Mouse (Mus musculus): ENCODE results near the gene Rab3il1. TPM values are rescaled to one million over a fixed set of nuclear protein-coding genes. Genes with fewer than 3 reads are reported as not detected.

Gene Rab3il1
- total RNA-seq, 1 experiment = 4.0 TPM

DNA sequence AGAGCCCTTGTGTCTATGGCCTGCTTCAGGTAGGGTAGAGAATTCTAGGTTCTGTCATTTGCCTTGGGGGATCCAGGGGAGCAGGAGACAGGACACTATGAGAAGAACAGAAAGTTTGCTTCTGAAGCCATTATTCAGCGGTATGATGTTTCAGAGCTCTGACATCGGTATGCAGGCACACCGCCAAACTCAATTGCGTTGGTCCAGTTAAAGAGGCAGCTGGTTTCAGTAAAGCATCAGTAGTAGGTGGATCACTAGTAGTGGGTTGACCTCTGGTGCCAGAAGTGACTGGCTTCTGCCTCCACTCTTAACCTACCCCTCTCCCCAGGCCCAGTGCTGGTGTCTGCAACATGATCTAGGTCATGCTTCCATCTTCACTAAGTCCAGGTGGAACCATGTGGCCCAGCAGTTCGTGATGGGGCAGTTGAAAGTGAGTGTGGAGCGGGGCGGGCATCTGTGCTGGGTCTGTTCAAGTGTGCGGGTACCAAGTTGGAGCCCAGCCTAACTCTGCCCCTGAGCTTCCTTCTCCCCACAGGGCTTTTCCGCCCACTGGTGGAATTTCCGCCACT, 52.3 kb downstream of the Rab3il1 start:
- H3K27ac ChIP-seq (ENCODE audit: insufficient read depth, low read depth, low read length, poor library complexity, severe bottlenecking) = no peak overlapping the region
- no peaks in the 10 kb centered on the region for H3K9me3 ChIP-seq (ENCODE audit: control insufficient read depth, insufficient read depth, low read depth, low read length)
- H3K36me3 ChIP-seq (ENCODE audit: control insufficient read depth, insufficient read depth, low read length, poor library complexity, severe bottlenecking) = no peaks in the 10 kb centered on the region
- H3K9ac ChIP-seq (ENCODE audit: insufficient read depth, low read depth, low read length, poor library complexity, severe bottlenecking) = no peak overlapping the region
- no peaks in the 10 kb centered on the region for H3K4me1 ChIP-seq (ENCODE audit: control insufficient read depth in 2 of 2, insufficient read depth in 2 of 2, low read length in 2 of 2, poor library complexity in 1 of 2)
- H3K4me3 ChIP-seq (ENCODE audit: insufficient read depth in 1 of 2, low read depth in 1 of 2, low read length in 2 of 2, poor library complexity in 1 of 2, severe bottlenecking in 1 of 2) = no peak overlapping the region
- no peak for DNase-seq (ENCODE audit: low read depth, low spot score)
- in situ Hi-C loops (cut with MboI; ENCODE audit: low sequenced_read_pairs in 2 of 2, unreplicated experiment in 2 of 2) = no loop called here
- no peak for TF ChIP-seq CHD2 (IDR thresholded peaks at IDR 0.05; ENCODE audit: low read depth, low read length)

DNA sequence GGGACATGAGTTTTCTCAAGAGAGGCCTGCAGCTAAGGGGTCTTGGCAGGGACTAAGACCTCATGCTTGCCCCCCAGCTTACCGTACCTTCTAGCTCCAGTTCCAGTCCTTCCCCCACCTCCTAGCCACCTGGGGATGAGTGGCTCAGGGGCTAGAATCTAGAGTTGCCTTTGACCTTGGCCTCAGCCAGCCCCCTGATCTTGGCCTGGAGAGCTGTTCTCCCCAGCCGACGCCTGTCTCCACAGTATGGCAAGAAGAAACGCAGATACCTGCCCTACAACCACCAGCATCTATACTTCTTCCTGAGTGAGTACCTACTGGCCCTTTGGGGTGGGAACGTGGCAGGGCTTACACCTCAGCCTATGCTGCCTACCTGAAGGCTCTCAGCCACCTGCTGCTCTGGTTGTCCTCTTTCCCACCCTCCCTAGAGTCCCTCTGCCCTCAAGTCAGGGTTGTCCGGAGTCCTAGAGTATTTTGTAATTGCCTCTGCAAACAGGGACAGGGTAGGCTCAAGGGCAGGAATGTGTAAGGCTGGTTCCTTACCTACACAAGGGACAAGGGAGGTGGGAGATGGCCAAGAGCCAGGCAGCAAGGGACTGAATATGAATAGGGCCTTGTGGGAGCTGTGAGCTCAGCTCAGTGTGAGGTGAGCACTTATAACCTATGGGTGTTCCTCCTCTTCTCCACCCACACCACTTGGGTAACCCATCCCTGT, 53.0 kb downstream of the Rab3il1 start:
- H3K9ac ChIP-seq (ENCODE audit: insufficient read depth, low read depth, low read length, poor library complexity, severe bottlenecking) = no peak overlapping the region
- no peak for TF ChIP-seq MAFK (IDR thresholded peaks at IDR 0.05; ENCODE audit: insufficient read depth, low read depth, low read length)
- no peak for TF ChIP-seq HCFC1 (IDR thresholded peaks at IDR 0.05; ENCODE audit: borderline replicate concordance, insufficient read depth, low read length)
- no peak for TF ChIP-seq ZC3H11A (IDR thresholded peaks at IDR 0.05; ENCODE audit: borderline replicate concordance, low read depth, low read length)
- no peak for TF ChIP-seq ZNF384 (IDR thresholded peaks at IDR 0.05; ENCODE audit: low read depth, low read length)
- no peak for TF ChIP-seq CHD2 (IDR thresholded peaks at IDR 0.05; ENCODE audit: low read depth, low read length)
- H3K9me3 ChIP-seq (ENCODE audit: control insufficient read depth, insufficient read depth, low read depth, low read length) = no peaks in the 10 kb centered on the region
- H3K36me3 ChIP-seq (ENCODE audit: control insufficient read depth, insufficient read depth, low read length, poor library complexity, severe bottlenecking) = no peaks in the 10 kb centered on the region
- H3K27ac ChIP-seq (ENCODE audit: insufficient read depth, low read depth, low read length, poor library complexity, severe bottlenecking) = no peak overlapping the region
- no peak overlapping the region for H3K4me3 ChIP-seq (ENCODE audit: insufficient read depth in 1 of 2, low read depth in 1 of 2, low read length in 2 of 2, poor library complexity in 1 of 2, severe bottlenecking in 1 of 2)
- no peaks in the 10 kb centered on the region; a peak in 1 of 4 replicates for H3K4me1 ChIP-seq (ENCODE audit: control insufficient read depth in 2 of 2, insufficient read depth in 2 of 2, low read length in 2 of 2, poor library complexity in 1 of 2)
- DNase-seq (ENCODE audit: low read depth, low spot score) = no peak
- in situ Hi-C loops (cut with MboI; ENCODE audit: low sequenced_read_pairs in 2 of 2, unreplicated experiment in 2 of 2) = no loop called here

- Histone ChIP-seq H3K27ac (ENCODE audit: insufficient read depth, low read depth, low read length, poor library complexity, severe bottlenecking) (no peak overlapping the region), H3K36me3 (ENCODE audit: control insufficient read depth, insufficient read depth, low read length, poor library complexity, severe bottlenecking) (no peaks in the 10 kb centered on the region), H3K4me1 (ENCODE audit: control insufficient read depth in 2 of 2, insufficient read depth in 2 of 2, low read length in 2 of 2, poor library complexity in 1 of 2) (no peaks in the 10 kb centered on the region; a peak in 1 of 4 replicates), H3K9ac (ENCODE audit: insufficient read depth, low read depth, low read length, poor library complexity, severe bottlenecking) (no peak overlapping the region), H3K4me3 (ENCODE audit: insufficient read depth in 1 of 2, low read depth in 1 of 2, low read length in 2 of 2, poor library complexity in 1 of 2, severe bottlenecking in 1 of 2) (no peak overlapping the region), H3K9me3 (ENCODE audit: control insufficient read depth, insufficient read depth, low read depth, low read length) (no peaks in the 10 kb centered on the region)
- TF ChIP-seq MAFK (IDR thresholded peaks at IDR 0.05; ENCODE audit: insufficient read depth, low read depth, low read length) (no peak), ZC3H11A (IDR thresholded peaks at IDR 0.05; ENCODE audit: borderline replicate concordance, low read depth, low read length) (no peak), CHD2 (IDR thresholded peaks at IDR 0.05; ENCODE audit: low read depth, low read length) (no peak), HCFC1 (IDR thresholded peaks at IDR 0.05; ENCODE audit: borderline replicate concordance, insufficient read depth, low read length) (no peak), ZNF384 (IDR thresholded peaks at IDR 0.05; ENCODE audit: low read depth, low read length) (no peak)
- in situ Hi-C loops (cut with MboI; ENCODE audit: low sequenced_read_pairs in 2 of 2, unreplicated experiment in 2 of 2) = no loop called here
- DNase-seq (ENCODE audit: low read depth, low spot score) = no peak
Observed at GRCm38 (mm10) chr19:10055261-10055660, 53.8 kb downstream of the Rab3il1 start.

GRCm38 (mm10) chr19:10055783-10056660, 54.6 kb downstream of the Rab3il1 start:
- H3K4me1 ChIP-seq (ENCODE audit: control insufficient read depth in 2 of 2, insufficient read depth in 2 of 2, low read length in 2 of 2, poor library complexity in 1 of 2) = peaks cover 0 to 2% of the 10 kb centered on the region in 2 experiments; a peak in 1 of 4 replicates
- in situ Hi-C loops (cut with MboI; ENCODE audit: low sequenced_read_pairs in 2 of 2, unreplicated experiment in 2 of 2) = no loop called here
- TF ChIP-seq MAFK (IDR thresholded peaks at IDR 0.05; ENCODE audit: insufficient read depth, low read depth, low read length) (no peak), ZNF384 (IDR thresholded peaks at IDR 0.05; ENCODE audit: low read depth, low read length) (no peak), ZC3H11A (IDR thresholded peaks at IDR 0.05; ENCODE audit: borderline replicate concordance, low read depth, low read length) (no peak), HCFC1 (IDR thresholded peaks at IDR 0.05; ENCODE audit: borderline replicate concordance, insufficient read depth, low read length) (no peak), CHD2 (IDR thresholded peaks at IDR 0.05; ENCODE audit: low read depth, low read length) (no peak)
- no peak overlapping the region for H3K4me3 ChIP-seq (ENCODE audit: insufficient read depth in 1 of 2, low read depth in 1 of 2, low read length in 2 of 2, poor library complexity in 1 of 2, severe bottlenecking in 1 of 2)
- H3K36me3 ChIP-seq (ENCODE audit: control insufficient read depth, insufficient read depth, low read length, poor library complexity, severe bottlenecking) = no peaks in the 10 kb centered on the region
- DNase-seq (ENCODE audit: low read depth, low spot score) = no peak
- no peak overlapping the region for H3K9ac ChIP-seq (ENCODE audit: insufficient read depth, low read depth, low read length, poor library complexity, severe bottlenecking)
- no peaks in the 10 kb centered on the region for H3K9me3 ChIP-seq (ENCODE audit: control insufficient read depth, insufficient read depth, low read depth, low read length)
- no peak overlapping the region for H3K27ac ChIP-seq (ENCODE audit: insufficient read depth, low read depth, low read length, poor library complexity, severe bottlenecking)
